Mouse (Mus musculus) left cerebral cortex, postnatal 14 days (tissue): ENCODE data around the gene Olfr1490. TPM values are rescaled to one million over a fixed set of nuclear protein-coding genes. Genes with fewer than 3 reads are reported as not detected.
"Not testable (repeated sequence)": the region's sequence is repeated elsewhere in the genome, so short reads cannot be mapped to it uniquely, and the experiment has no call there.

Experiments used
- DNase-seq, 2 experiments: peaks; one replicate each; pipeline ENCODE4 v3.0.0; 2021 to 2022; ENCODE audit warnings: low spot score in 2 of 2, mixed read lengths in 1 of 2
- intact Hi-C: fragments of 180-260 bp; cut with DNase I; formaldehyde crosslinking; loops from one replicate; pipeline ENCODE4 v1.15.1; 2025
- long read RNA-seq, 2 experiments: library from polyadenylated mRNA; stranded (forward); transcript quantifications; one replicate each; pipeline ENCODE4 v2.0.0; 2021
- microRNA-seq, 2 experiments: library from miRNA; unstranded; fragments of <30 nt; microRNA quantifications; one replicate each; pipeline ENCODE4 v1.2.0; 2022
- total RNA-seq, 2 experiments: library from RNA; stranded (reverse); gene quantifications; 2 replicates each; pipeline ENCODE4 v1.2.3; 2021

Gene Olfr1490
- total RNA-seq = not detected
- long read RNA-seq, experiment 1 = 0 reads
- long read RNA-seq, experiment 2 = 0 reads

DNA sequence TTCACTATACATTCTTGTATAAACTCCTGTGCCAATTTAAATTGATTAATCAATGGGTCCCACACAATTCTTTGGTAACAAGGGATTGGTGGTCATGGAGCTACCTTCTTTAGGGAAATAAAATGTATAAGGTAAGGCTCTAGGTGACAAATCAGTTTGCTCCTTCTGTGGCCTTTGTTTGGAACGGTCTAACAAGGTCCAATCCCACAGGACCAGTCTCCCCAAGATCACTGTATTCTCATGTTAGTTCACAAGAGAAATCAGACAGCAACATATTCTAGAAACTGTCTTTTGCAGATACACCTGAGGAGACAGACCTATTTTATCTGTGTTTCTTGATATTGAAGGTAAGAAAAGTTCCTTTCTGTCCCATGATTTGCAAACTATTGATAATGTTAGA, at the start of gene Olfr1490:
TSS of gene Olfr1490 (plus strand) at position 301 of the 400 bp plus-strand sequence.
- intact Hi-C loops = no loop called here

DNA sequence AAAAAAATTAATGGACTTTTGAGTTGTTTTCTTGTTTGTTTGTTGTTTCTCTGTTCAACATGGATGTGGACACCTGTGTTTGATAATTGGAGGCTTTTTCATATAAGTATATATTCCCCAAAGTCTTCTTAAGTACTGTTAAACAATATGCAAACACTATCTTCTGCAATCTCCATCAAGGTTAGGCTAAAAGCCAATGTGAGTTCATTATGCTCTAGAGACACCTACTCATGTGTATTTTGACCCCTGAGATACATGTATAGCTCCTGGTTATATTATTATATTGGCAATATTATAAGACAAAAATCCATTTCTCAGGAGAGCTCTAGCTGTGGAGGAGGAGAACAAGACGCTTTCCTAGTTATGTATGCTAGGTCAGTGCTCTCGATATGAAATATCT, 33.8 kb upstream of the Olfr1490 start, which contains the start of gene Olfr1487:
TSS of gene Olfr1487 (plus strand) at position 301 of the 400 bp plus-strand sequence.
- DNase-seq, intact Hi-C loops: not testable (repeated sequence)

More for the DNA sequence above, at the start of gene Olfr1490:
- no peak for DNase-seq

DNA sequence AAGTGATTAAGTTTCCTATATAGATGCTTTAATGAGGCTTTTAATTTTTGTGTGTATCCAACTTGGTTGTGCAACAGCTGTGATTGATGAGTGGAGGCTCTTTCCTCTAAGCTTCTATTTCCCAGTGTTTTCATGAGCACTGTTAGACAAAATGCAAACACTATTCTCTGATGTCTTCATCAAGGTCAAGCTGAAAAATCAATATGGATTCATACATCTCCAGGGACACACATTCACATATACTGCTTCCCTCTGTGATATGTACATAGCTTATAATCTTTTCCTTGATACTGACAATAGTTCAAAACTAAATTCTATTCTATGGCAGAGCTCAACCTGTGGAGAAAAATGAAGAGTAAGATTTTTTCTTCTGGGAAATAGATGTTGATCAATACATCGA, 19.6 kb upstream of the Olfr1490 start, which contains the start of gene Olfr1489:
TSS of gene Olfr1489 (plus strand) at position 301 of the 400 bp plus-strand sequence.
- DNase-seq = no peak
- intact Hi-C loops = no loop called here

DNA sequence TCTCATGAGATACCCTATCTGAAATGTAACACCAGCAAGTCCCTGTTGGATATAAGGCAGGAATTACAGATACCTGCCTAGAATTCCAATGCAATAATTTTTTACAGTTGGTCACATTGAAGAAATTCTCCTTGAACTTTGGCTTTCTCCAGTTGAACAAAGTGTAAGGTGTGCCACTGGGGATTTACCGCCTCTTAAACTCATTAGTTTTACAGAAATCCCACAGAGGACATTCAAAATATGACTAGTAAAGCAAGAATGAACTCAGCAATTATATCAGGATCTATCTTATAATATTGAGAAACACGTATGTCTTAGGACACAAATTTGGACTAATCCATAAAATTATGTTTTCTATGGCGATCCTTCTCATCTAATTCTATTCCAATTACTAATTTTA, 46.1 kb downstream of the Olfr1490 start, which contains the start of gene Olfr1491:
TSS of gene Olfr1491 (plus strand) at position 301 of the 400 bp plus-strand sequence.
- intact Hi-C loops = no loop called here
- DNase-seq = no peak

Small RNA genes within 50 kb of the gene (microRNA-seq; reads per million reads assigned to microRNA genes)
- gene Gm23931 = 0 reads per million in 2 experiments

Other genes starting within 250 kb of the Olfr1490 start
- not detected for gene Olfr1469, start 243.2 kb upstream of the Olfr1490 start, total RNA-seq
- not detected for gene Olfr1471, start 207.7 kb upstream of the Olfr1490 start, total RNA-seq
- not detected for gene Olfr1472, start 195.0 kb upstream of the Olfr1490 start, total RNA-seq
- gene Olfr1474, start 181.5 kb upstream of the Olfr1490 start, total RNA-seq = not detected
- not detected for gene Olfr1475, start 170.9 kb upstream of the Olfr1490 start, total RNA-seq
- not detected for gene Olfr1477, start 150.5 kb upstream of the Olfr1490 start, total RNA-seq
- not detected for gene Olfr1480, start 123.2 kb upstream of the Olfr1490 start, total RNA-seq
- gene Olfr1484, start 67.6 kb upstream of the Olfr1490 start, total RNA-seq = not detected
- not detected for gene Olfr1487, start 33.7 kb upstream of the Olfr1490 start, total RNA-seq
- not detected for gene Olfr1489, start 19.5 kb upstream of the Olfr1490 start, total RNA-seq
- gene Olfr1491, start 46.2 kb downstream of the Olfr1490 start, total RNA-seq = not detected
- gene Olfr1493-ps1, start 72.2 kb downstream of the Olfr1490 start, total RNA-seq = not detected
- gene Olfr1494, start 88.6 kb downstream of the Olfr1490 start, total RNA-seq = not detected
- gene Olfr1495, start 113.5 kb downstream of the Olfr1490 start, total RNA-seq = not detected
- gene Olfr1496, start 126.8 kb downstream of the Olfr1490 start, total RNA-seq = not detected
- gene Olfr1497, start 147.1 kb downstream of the Olfr1490 start, total RNA-seq = not detected
- not detected for gene Olfr1499, start 168.4 kb downstream of the Olfr1490 start, total RNA-seq
- not detected for gene Olfr1500, start 179.4 kb downstream of the Olfr1490 start, total RNA-seq
- not detected for gene Olfr1501, start 199.6 kb downstream of the Olfr1490 start, total RNA-seq
- gene Olfr1502, start 210.7 kb downstream of the Olfr1490 start, total RNA-seq = not detected
- gene Olfr1504, start 246.8 kb downstream of the Olfr1490 start, total RNA-seq = not detected